Mouse (Mus musculus): ENCODE data around the gene Dnajc5. TPM values are rescaled to one million over a fixed set of nuclear protein-coding genes. Genes with fewer than 3 reads are reported as not detected.

The Dnajc5 gene
- total RNA-seq, 2 experiments from 2014 or later: 42.2 to 47.7 TPM

Small RNA genes lying within 50 kb of the gene (microRNA-seq; reads per million reads assigned to microRNA genes)
- not detected for gene Mir7006

Other genes with a start within 250 kb of the Dnajc5 start
- 1 to 10 TPM; 7.2 to 8.7 TPM for gene Gmeb2, start 232.4 kb upstream of the Dnajc5 start, total RNA-seq (2021)
- gene Stmn3, start 206.0 kb upstream of the Dnajc5 start, total RNA-seq (2021): not detected
- gene Rtel1, start 200.7 kb upstream of the Dnajc5 start, total RNA-seq (2021): 10 to 100 TPM in 1 of 2 experiments, 1 to 10 TPM in 1; 7.3 to 10.8 TPM
- gene Zgpat, start 155.6 kb upstream of the Dnajc5 start, total RNA-seq (2021): 10 to 100 TPM; 11.7 to 12.4 TPM
- 10 to 100 TPM; 23.0 to 26.5 TPM for gene Arfrp1, start 155.1 kb upstream of the Dnajc5 start, total RNA-seq (2021)
- gene Lime1, start 140.4 kb upstream of the Dnajc5 start, total RNA-seq (2021): 1 to 10 TPM; 3.8 to 4.5 TPM
- gene Zbtb46, start 61.1 kb upstream of the Dnajc5 start, total RNA-seq (2021): 1 to 10 TPM; 3.3 to 5.9 TPM
- gene Abhd16b, start 27.3 kb upstream of the Dnajc5 start, total RNA-seq (2021): not detected
- 10 to 100 TPM; 48.9 to 51.1 TPM for gene Tpd52l2, start 23.3 kb upstream of the Dnajc5 start, total RNA-seq (2021)
- gene Uckl1, start 64.4 kb downstream of the Dnajc5 start, total RNA-seq (2021): 10 to 100 TPM; 23.2 to 23.4 TPM
- gene Prpf6, start 71.4 kb downstream of the Dnajc5 start, total RNA-seq (2021): 10 to 100 TPM; 30.8 to 34.2 TPM
- gene Zfp512b, start 72.3 kb downstream of the Dnajc5 start, total RNA-seq (2021): 10 to 100 TPM; 13.5 to 18.0 TPM
- 1 to 10 TPM; 1.3 to 3.2 TPM for gene Samd10, start 78.7 kb downstream of the Dnajc5 start, total RNA-seq (2021)
- not detected for gene Gm29797, start 136.5 kb downstream of the Dnajc5 start, total RNA-seq (2021)
- gene Sox18, start 151.2 kb downstream of the Dnajc5 start, total RNA-seq (2021): 10 to 100 TPM in 1 of 2 experiments, 1 to 10 TPM in 1; 9.7 to 22.1 TPM
- gene Tcea2, start 159.8 kb downstream of the Dnajc5 start, total RNA-seq (2021): 1 to 10 TPM; 6.6 to 6.9 TPM
- gene Rgs19, start 173.5 kb downstream of the Dnajc5 start, total RNA-seq (2021): 1 to 10 TPM; 2.4 to 4.3 TPM
- not detected for gene Lkaaear1, start 178.0 kb downstream of the Dnajc5 start, total RNA-seq (2021)
- gene Oprl1, start 194.5 kb downstream of the Dnajc5 start, total RNA-seq (2021): not detected
- not detected for gene Myt1, start 242.8 kb downstream of the Dnajc5 start, total RNA-seq (2021)

Measured in gastrocnemius, adult 18-20 months (tissue).